Mouse (Mus musculus): ENCODE measurements at regions not wholly inside any gene's neighbourhood (a gene's known extent, or its start where the extent isn't known, plus 50 kb on each side); places are given as distances from the start of the nearest gene placed in this dataset.

DNA sequence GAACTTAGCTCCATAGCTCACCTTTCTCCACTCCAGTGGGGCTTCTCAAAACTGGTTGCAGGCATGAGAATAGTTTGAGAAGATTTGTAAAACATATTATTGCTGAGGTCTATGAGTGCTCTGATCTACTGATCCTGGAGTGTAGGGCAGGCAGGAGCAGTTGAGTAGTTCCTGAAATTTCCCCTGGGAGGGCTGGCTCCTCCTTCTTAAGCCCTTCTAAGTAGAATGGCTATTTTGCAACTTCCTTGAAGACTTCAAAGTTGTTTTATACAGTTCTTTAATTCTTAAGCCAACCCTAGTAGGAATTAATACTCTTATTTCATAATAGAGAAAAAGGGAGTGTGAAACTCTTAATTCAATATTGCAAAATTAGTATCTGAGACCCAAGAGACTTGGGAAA is 133.3 kb downstream of the Ptger3 start:
- DNase-seq: no peak

- no peak for DNase-seq
These were observed 131.8 kb downstream of the Ptger3 start for GRCm38 (mm10) chr3:157698529-157698928.

DNA sequence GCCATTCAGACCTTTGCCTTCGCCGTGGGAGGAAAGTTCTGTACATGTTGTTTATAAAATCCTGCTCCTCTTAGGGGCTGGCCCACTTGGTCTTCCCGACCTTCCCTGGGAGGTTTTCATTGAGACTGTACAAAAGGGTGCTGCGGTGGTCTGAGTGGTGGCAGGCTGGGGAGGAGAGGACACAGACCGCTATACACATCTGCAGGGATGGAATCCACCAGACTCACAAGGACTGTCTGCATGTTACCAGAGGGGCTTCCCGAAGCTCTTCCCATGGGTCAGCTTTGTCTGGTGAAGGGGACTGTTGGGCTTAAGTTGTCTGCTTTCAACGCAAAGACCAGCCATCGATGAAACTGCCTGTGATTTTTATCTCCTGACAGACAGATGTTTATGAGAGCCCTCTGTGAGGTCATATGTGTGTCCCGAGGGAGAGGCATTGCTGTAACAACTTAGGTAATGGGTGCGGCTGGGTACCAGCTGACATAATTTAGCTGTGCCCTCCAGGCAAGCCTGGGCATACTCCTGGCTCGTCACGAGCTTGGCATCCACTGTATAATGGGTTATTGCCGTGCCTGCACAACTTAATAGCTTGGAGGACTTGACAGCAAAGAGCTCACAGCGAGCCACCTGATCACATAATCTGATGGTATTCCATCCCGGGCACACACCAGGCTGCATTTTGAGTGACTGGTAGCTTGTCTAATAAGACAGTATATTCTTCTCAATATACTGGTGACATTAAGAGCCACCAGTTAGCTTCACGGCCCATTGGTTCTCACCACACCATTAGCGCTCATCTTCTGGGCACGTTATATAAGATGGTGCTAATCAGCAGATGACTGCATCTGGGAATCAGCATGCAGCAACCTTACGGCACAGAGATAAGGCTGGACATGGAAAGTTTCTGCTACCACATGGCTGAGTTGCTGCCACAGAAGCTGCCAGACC is 128.7 kb downstream of the Ptger3 start:
- DNase-seq: no peak
